Mouse (Mus musculus) limb, embryonic 14.5 days (tissue): Measurements from ENCODE around the gene Cebpg. TPM values are rescaled to one million over a fixed set of nuclear protein-coding genes. Genes with fewer than 3 reads are reported as not detected.

Source experiments
- ATAC-seq: fragments of 200-750 bp; cut with Nextera tagmentation; 2 replicates; pipeline ENCODE4 v1.8.0; 2017; ENCODE audit warnings: low read depth, moderate number of reproducible peaks, moderate TSS enrichment; ENCODE audit not compliant: low FRiP score
- DNase-seq: peaks from one replicate; pipeline ENCODE4 v3.0.0-alpha.2; 2015; ENCODE audit warnings: low spot score
- H3K27ac ChIP-seq: fragments of 300-500 bp; sonication (generic); replicated peaks from 2 replicates; pipeline ENCODE4 v1.5.1; 2014; ENCODE audit warnings: low read depth, mild to moderate bottlenecking, low read length, moderate library complexity, mixed read lengths
- H3K27me3 ChIP-seq: fragments of 300-500 bp; sonication (generic); 2 replicates; pipeline ENCODE4 v1.6.1; 2014; ENCODE audit warnings: low read length, mixed read lengths; ENCODE audit not compliant: control insufficient read depth, insufficient read depth
- H3K36me3 ChIP-seq: fragments of 300-500 bp; sonication (generic); 2 replicates; pipeline ENCODE4 v1.6.1; 2014; ENCODE audit warnings: mild to moderate bottlenecking, low read length, moderate library complexity, mixed read lengths; ENCODE audit not compliant: control insufficient read depth, insufficient read depth
- H3K4me1 ChIP-seq: fragments of 300-500 bp; sonication (generic); 2 replicates; pipeline ENCODE4 v1.6.1; 2014; ENCODE audit warnings: antibody characterized with exemption, low read length, mixed read lengths; ENCODE audit not compliant: control insufficient read depth, insufficient read depth
- H3K4me2 ChIP-seq: fragments of 300-500 bp; sonication (generic); replicated peaks from 2 replicates; pipeline ENCODE4 v1.6.1; 2014; ENCODE audit warnings: low read depth, mild to moderate bottlenecking, low read length, moderate library complexity; ENCODE audit not compliant: severe bottlenecking
- H3K4me3 ChIP-seq: fragments of 300-500 bp; sonication (generic); replicated peaks from 2 replicates; pipeline ENCODE4 v1.5.1; 2014; ENCODE audit warnings: low read length
- H3K9ac ChIP-seq: fragments of 300-500 bp; sonication (generic); 2 replicates; pipeline ENCODE4 v1.6.1; 2014; ENCODE audit warnings: mild to moderate bottlenecking, low read depth, low read length, moderate library complexity; ENCODE audit not compliant: severe bottlenecking
- H3K9me3 ChIP-seq: fragments of 300-500 bp; sonication (generic); 2 replicates; pipeline ENCODE4 v1.6.1; 2016; ENCODE audit warnings: low read length; ENCODE audit not compliant: control insufficient read depth
- POLR2A ChIP-seq: fragments of 200-500 bp; IDR thresholded peaks from 2 replicates; pipeline ENCODE4 v1.8.0; 2012; ENCODE audit warnings: inconsistent platforms, mild to moderate bottlenecking, moderate library complexity, borderline replicate concordance; ENCODE audit not compliant: insufficient read depth, insufficient read length; ENCODE audit errors: extremely low read depth
- WGBS: fragments of 180-500 bp; shearing (Covaris S2); extraction: QIAGEN DNeasy Blood & Tissue Kit; methylation state at CpG from one replicate; pipeline ENCODE4 v1.1.7; 2014; 5-methylcytosine and 5-hydroxymethylcytosine counted together
- microRNA-seq: library from miRNA; unstranded; fragments of <30 nt; microRNA quantifications from one replicate; pipeline ENCODE4, GENCODE M21; 2016
- polyA plus RNA-seq, 2 experiments: library from polyadenylated mRNA; depleted of rRNA in 1 of 2; stranded (reverse) in 1 of 2; unstranded in 1 of 2; fragments of >200 nt; fragmentation: Nextera tagmentation in 1 of 2; extraction: Ambion mirVana in 1 of 2; gene quantifications; 2 replicates each; pipeline versions ENCODE4 v1.2.1 to v1.2.3; 2012 to 2014

Cebpg gene
- polyA plus RNA-seq, 2 experiments: 27.6 to 39.3 TPM

DNA sequence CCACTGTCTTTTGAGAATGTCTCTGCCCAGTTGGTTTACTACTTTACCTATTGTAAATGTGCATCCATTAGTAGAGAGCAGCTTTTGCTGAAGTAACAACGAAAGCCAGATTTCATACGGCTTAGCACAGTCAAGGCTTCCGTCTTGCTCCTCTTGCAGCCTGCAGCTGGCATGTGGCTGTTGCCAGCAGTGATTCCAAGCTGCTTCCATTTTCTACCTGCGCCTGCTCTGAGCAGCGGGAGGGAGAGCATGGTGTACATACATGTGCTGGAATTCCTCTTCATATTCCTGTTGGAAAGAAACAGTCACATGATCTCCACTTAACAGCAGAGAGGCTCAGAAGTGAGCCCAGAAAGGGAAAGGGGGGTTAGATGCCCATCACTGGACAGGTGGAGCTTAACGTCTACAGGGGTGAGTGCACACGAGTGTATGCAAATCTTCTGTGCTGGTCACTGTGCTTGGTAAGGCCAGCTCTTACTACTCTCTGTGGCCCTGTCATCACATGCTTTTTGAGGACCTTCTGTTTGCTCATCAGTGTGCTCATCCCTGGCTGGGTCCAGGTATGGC lies 53.1 kb downstream of the Cebpg start:
- Histone ChIP-seq H3K27ac (no peak overlapping the region), H3K4me3 (no peak overlapping the region), H3K9me3 (no peaks in the 10 kb centered on the region), H3K9ac (no peak overlapping the region), H3K4me1 (no peaks in the 10 kb centered on the region), H3K27me3 (no peaks in the 10 kb centered on the region), H3K4me2 (no peak overlapping the region), H3K36me3 (no peaks in the 10 kb centered on the region)
- no peak for ATAC-seq
- TF ChIP-seq POLR2A: no peak
- 75% methylated on average over 7 of the region's 7 CpGs for WGBS
- DNase-seq: no peak

DNA sequence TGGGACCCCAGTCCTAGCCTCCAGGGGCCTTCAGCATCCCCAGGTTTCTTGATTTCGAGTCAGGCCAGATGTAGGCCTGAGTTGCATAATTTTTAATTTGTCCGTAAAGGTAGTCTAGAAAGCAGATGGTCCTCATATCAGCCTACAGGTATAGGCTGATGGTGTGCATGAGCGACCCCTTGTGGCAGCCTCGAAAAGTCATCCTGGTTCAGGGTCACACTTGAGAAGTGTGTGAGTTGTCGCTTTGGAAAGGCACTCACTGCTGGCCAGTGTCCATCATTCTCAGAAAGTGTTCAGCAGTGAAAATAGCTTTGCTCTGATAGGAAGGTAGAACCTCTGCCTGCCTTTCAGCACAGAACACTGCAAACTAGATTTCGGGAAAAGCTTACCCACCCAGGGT lies 55.5 kb downstream of the Cebpg start:
- DNase-seq (peak; percentile 45), ATAC-seq (no peak)
- no peak overlapping the region for H3K27ac ChIP-seq
- H3K36me3 ChIP-seq: no peaks in the 10 kb centered on the region
- H3K4me2 ChIP-seq: no peak overlapping the region
- H3K4me3 ChIP-seq: no peak overlapping the region
- WGBS: 31% methylated on average over 6 of the region's 6 CpGs
- H3K27me3 ChIP-seq: no peaks in the 10 kb centered on the region
- no peaks in the 10 kb centered on the region for H3K9me3 ChIP-seq
- H3K4me1 ChIP-seq: peaks cover 2% of the 10 kb centered on the region; the same call in 1 of the 2 replicates
- TF ChIP-seq POLR2A: no peak
- H3K9ac ChIP-seq: no peak overlapping the region

Small RNA genes lying within 50 kb of the gene (microRNA-seq; reads per million reads assigned to microRNA genes)
- not detected for gene Gm25033

Other genes with a start within 250 kb of the Cebpg start
- 1.3 and 2.0 TPM in 2 replicates for gene Chst8, start 243.9 kb downstream of the Cebpg start, polyA plus RNA-seq (2012; rRNA removed)
- gene Chst8, start 243.9 kb downstream of the Cebpg start, polyA plus RNA-seq (2014; fragmentation: Nextera tagmentation; extraction: Ambion mirVana): 0.80 and 1.1 TPM in 2 replicates
- gene Pepd, start 144.2 kb downstream of the Cebpg start, polyA plus RNA-seq (2012; rRNA removed): 51.4 and 56.9 TPM in 2 replicates
- 72.4 and 78.4 TPM in 2 replicates for gene Pepd, start 144.2 kb downstream of the Cebpg start, polyA plus RNA-seq (2014; fragmentation: Nextera tagmentation; extraction: Ambion mirVana)
- 23.6 and 25.4 TPM in 2 replicates for gene Cebpa, start 62.7 kb upstream of the Cebpg start, polyA plus RNA-seq (2012; rRNA removed)
- gene Cebpa, start 62.7 kb upstream of the Cebpg start, polyA plus RNA-seq (2014; fragmentation: Nextera tagmentation; extraction: Ambion mirVana): 13.0 and 14.6 TPM in 2 replicates
- gene Slc7a10, start 129.8 kb upstream of the Cebpg start, polyA plus RNA-seq (2012; rRNA removed): 7.5 and 9.1 TPM in 2 replicates
- gene Slc7a10, start 129.8 kb upstream of the Cebpg start, polyA plus RNA-seq (2014; fragmentation: Nextera tagmentation; extraction: Ambion mirVana): 2.7 and 3.2 TPM in 2 replicates
- gene Lrp3, start 158.9 kb upstream of the Cebpg start, polyA plus RNA-seq (2012; rRNA removed): 31.7 and 43.3 TPM in 2 replicates
- 11.7 and 12.7 TPM in 2 replicates for gene Lrp3, start 158.9 kb upstream of the Cebpg start, polyA plus RNA-seq (2014; fragmentation: Nextera tagmentation; extraction: Ambion mirVana)